Mouse (Mus musculus) c-Kit-negative CD71-positive TER-119-positive erythroid progenitor cells, embryonic 14.5 days (primary cell): ENCODE measurements around the gene Abl1.
A peak's percentile ranks its signal among the peaks of the same experiment; 100 is the strongest.

Experiments used
- DNase-seq: peaks from one replicate; pipeline ENCODE4 v3.0.0-alpha.2; 2013; ENCODE audit warnings: low read depth, low spot score

Abl1 gene

GRCm38 (mm10) chr2:31689045-31689444 lies 869 bp downstream of the Abl1 start:
- DNase-seq: peak; percentile 38

- no peak for DNase-seq
Measured at GRCm38 (mm10) chr2:31690063-31690462, 1.9 kb downstream of the Abl1 start.

GRCm38 (mm10) chr2:31698209-31698608 lies 10.0 kb downstream of the Abl1 start:
- no peak for DNase-seq

GRCm38 (mm10) chr2:31700545-31701446 lies 12.6 kb downstream of the Abl1 start:
- no peak for DNase-seq

GRCm38 (mm10) chr2:31703226-31703625 lies 15.1 kb downstream of the Abl1 start:
- DNase-seq: no peak

- no peak for DNase-seq
Measured at GRCm38 (mm10) chr2:31705914-31706313, 17.7 kb downstream of the Abl1 start.

- DNase-seq: no peak
Measured at GRCm38 (mm10) chr2:31706531-31706930, 18.4 kb downstream of the Abl1 start.

GRCm38 (mm10) chr2:31712716-31713115 lies 24.5 kb downstream of the Abl1 start:
- no peak for DNase-seq

- no peak for DNase-seq
Measured at GRCm38 (mm10) chr2:31713813-31714212, 25.6 kb downstream of the Abl1 start.

- DNase-seq: no peak
Measured at GRCm38 (mm10) chr2:31714780-31715179, 26.6 kb downstream of the Abl1 start.

- DNase-seq: no peak
Measured at GRCm38 (mm10) chr2:31715985-31716384, 27.8 kb downstream of the Abl1 start.

- DNase-seq: no peak
Measured at GRCm38 (mm10) chr2:31719202-31719880, 31.2 kb downstream of the Abl1 start.

- DNase-seq: no peak
Measured at GRCm38 (mm10) chr2:31719944-31720343, 31.8 kb downstream of the Abl1 start.

- DNase-seq: no peak
Measured at GRCm38 (mm10) chr2:31720783-31721182, 32.6 kb downstream of the Abl1 start.

- no peak for DNase-seq
Measured at GRCm38 (mm10) chr2:31724730-31725490, 36.7 kb downstream of the Abl1 start.

GRCm38 (mm10) chr2:31727576-31728277 lies 39.6 kb downstream of the Abl1 start:
- no peak for DNase-seq

- DNase-seq: no peak
Measured at GRCm38 (mm10) chr2:31730640-31731039, 42.5 kb downstream of the Abl1 start.

GRCm38 (mm10) chr2:31732497-31732896 lies 44.3 kb downstream of the Abl1 start:
- no peak for DNase-seq

- no peak for DNase-seq
Measured at GRCm38 (mm10) chr2:31733558-31733957, 45.4 kb downstream of the Abl1 start.

GRCm38 (mm10) chr2:31739041-31739440 lies 50.9 kb downstream of the Abl1 start:
- no peak for DNase-seq

- no peak for DNase-seq
Measured at GRCm38 (mm10) chr2:31741728-31742127, 53.6 kb downstream of the Abl1 start.
